Mouse (Mus musculus) c-Kit-positive CD71-positive TER-119-positive erythroid progenitor cells, embryonic 14.5 days (primary cell): ENCODE data around the gene Lyrm9.

ENCODE experiments used
- DNase-seq: peaks from one replicate; pipeline ENCODE4 v3.0.0-alpha.2; 2013; ENCODE audit warnings: low spot score

Gene Lyrm9

GRCm38 (mm10) chr11:78826442-78827013, at the start of gene Lyrm9:
Gene Lyrm9, plus strand, starts transcription at chr11:78826584.
- DNase-seq: peak; percentile 89

- DNase-seq: no peak
Measured at GRCm38 (mm10) chr11:78777851-78778680, 48.3 kb upstream of the Lyrm9 start.

DNA sequence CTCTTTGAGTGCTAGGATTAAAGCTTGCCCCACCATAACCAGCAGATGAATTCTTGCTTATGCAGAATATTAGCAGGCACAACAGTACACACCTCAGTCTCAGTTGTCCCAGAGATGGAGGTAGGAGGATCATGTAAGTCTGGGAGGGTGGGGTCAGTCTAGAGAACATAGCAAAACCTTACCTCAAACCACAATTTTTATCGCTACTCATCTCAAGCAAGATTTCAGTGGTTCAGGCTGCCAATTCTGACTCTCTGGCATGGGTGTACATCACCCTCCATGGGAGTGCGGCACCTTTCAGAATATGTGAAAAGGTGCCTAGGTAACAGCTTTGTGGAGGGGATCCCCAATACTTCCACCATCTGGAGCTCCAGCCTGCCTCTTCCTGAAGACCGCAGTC, 46.4 kb upstream of the Lyrm9 start:
- DNase-seq: no peak

DNA sequence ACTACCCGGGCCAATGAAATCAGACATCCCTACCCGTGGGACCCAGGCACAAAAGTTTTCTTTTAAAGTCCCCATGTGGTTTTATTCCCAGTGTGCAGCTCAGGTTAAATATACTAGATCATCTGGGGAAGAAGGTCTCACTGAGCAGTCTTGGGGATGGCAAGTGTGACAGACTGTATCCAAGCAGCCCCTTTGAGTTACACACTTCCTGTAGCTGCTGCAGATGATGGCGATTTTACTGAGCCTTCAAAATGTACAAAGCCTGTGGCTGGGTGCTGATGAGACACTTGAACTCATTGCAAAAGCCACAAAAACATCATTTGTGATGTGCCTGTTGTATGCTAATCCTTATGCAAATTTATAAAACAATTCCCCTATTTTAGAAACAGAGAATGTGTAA, 45.8 kb upstream of the Lyrm9 start:
- no peak for DNase-seq

DNA sequence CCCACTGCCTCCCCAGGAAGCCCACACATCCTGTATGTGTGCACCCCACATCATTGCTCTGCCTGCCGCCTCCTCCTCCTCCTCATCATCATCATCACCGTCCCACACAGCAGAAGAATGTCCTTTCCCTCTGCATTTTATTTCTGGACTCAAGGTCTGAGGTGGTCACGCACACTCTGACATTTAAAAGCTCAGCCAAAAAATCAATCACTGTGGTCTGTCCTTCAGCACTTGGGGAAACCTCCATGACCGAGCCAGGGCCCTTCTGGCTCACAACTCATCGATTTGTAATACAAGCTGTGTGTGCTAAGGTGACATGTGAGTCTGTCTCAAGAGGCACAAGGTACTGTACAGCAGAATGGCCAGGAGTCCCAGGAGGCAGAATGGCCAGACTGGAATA, 44.1 kb upstream of the Lyrm9 start:
- no peak for DNase-seq

DNA sequence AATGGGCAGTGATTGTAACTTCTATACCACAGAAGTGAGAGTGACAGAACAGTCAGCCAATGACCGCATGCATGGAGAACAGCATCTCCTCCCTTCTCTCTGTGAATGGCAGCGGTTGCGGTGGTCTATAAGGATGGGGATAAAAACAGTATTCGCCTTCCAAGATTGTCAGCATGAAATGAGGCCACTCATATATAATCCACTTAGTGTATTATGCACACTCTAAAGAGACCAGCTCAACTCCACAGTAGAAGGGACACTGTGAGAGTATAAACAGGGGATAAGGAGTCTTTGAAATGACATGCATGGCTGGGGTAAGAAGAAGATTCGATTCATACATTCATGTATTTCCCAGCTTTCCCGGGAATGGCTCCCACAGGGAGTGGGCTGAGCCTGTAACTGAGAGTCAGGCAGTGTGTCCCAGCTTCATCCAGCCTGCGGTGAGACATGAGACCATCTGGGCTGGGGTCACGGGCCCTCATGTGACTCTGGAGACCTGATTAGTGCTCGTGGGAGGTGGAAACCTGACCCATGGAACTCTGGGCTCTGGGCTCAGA, 43.5 kb upstream of the Lyrm9 start:
- DNase-seq: no peak

DNA sequence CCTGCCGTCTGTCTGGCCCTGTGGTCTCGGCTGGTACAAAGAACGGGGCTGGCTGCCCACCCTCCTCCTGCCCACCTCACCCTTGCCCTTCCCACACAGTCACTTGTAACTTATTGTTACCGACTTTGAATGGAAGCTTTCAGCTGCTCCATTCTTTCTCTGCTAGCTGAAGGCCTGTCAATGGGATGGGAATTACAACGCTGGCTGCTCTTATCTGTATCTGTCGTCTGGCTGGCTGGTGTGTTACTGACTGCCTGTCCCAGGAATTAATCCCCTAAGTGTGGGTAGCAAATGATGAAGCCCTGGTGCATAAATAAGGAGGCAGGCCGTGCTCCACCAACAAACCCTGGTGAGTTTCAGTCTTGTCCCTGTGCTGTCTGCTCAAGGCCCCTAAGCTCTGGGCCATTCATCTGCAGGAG, 40.4 kb upstream of the Lyrm9 start:
- no peak for DNase-seq

- DNase-seq: no peak
Measured at GRCm38 (mm10) chr11:78789370-78790060, 36.9 kb upstream of the Lyrm9 start.

GRCm38 (mm10) chr11:78791582-78791981, 34.8 kb upstream of the Lyrm9 start:
- no peak for DNase-seq

- no peak for DNase-seq
Measured at GRCm38 (mm10) chr11:78792055-78792454, 34.3 kb upstream of the Lyrm9 start.

GRCm38 (mm10) chr11:78792465-78792864, 33.9 kb upstream of the Lyrm9 start:
- DNase-seq: no peak

- no peak for DNase-seq
Measured at GRCm38 (mm10) chr11:78793116-78793515, 33.3 kb upstream of the Lyrm9 start.

- no peak for DNase-seq
Measured at GRCm38 (mm10) chr11:78796072-78796729, 30.2 kb upstream of the Lyrm9 start.

- DNase-seq: peak; percentile 20
Measured at GRCm38 (mm10) chr11:78801094-78801493, 25.3 kb upstream of the Lyrm9 start.

GRCm38 (mm10) chr11:78803587-78804316, 22.6 kb upstream of the Lyrm9 start:
- no peak for DNase-seq

GRCm38 (mm10) chr11:78804551-78804950, 21.8 kb upstream of the Lyrm9 start:
- DNase-seq: no peak

- no peak for DNase-seq
Measured at GRCm38 (mm10) chr11:78805198-78805597, 21.2 kb upstream of the Lyrm9 start.

GRCm38 (mm10) chr11:78805691-78806137, 20.7 kb upstream of the Lyrm9 start:
- no peak for DNase-seq

- DNase-seq: no peak
Measured at GRCm38 (mm10) chr11:78807341-78808108, 18.9 kb upstream of the Lyrm9 start.

DNA sequence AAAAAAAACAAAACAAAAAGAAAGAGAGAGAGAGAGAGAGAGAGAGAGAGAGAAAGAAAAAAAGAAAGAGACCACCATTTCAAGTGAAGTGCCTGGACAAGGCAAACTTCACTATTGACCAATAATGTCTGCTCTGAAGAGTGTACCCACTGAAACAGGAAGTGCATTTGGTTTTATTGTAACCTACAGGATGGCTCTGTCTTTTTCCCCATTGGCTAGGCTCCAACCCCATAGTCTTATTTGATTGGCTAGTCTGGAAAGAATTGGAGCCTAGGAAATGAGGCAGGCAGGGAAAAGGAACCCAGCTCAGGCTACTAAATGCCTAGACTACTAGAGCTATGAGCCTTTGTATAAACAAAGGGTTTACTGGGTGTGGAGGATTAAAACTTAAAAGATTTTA, 17.0 kb upstream of the Lyrm9 start:
- no peak for DNase-seq
